In genomic region chr15:52458782-52459181, GRCm38 (mm10) we compare ENCODE assay signal across 8 mouse cellular contexts.
DNase-seq lines count a peak whose midpoint lies in the region; ATAC-seq lines count a peak whose summit lies in the region.

No protein-coding gene starts in this region.

- WGBS in heart, embryonic 12.5 days: 0% methylated on average over 3 of the region's 3 CpGs
- 0% methylated on average over 3 of the region's 3 CpGs for WGBS in midbrain, embryonic 16.5 days

- intact Hi-C loops in left cerebral cortex, postnatal 4 days (cut with DNase I): loop anchor here (10.0 kb wide), 1 partner anchor 294 kb away; no protein-coding TSS in a partner anchor

- no peak overlapping the region for H3K9ac ChIP-seq in heart, embryonic 12.5 days
- no peak overlapping the region for H3K9ac ChIP-seq in midbrain, embryonic 16.5 days (ENCODE audit: low read depth, low read length)

- no peak for ATAC-seq in heart, embryonic 12.5 days (ENCODE audit: insufficient number of reproducible peaks, low FRiP score)
- ATAC-seq in midbrain, embryonic 16.5 days: peak; percentile 94

- H3K4me2 ChIP-seq in heart, embryonic 12.5 days: no peak overlapping the region
- H3K4me2 ChIP-seq in midbrain, embryonic 16.5 days (ENCODE audit: low read length): no peak overlapping the region

- no peaks in the 10 kb centered on the region for H3K4me1 ChIP-seq in heart, embryonic 12.5 days (replicated peaks)
- peaks cover 10% of the 10 kb centered on the region for H3K4me1 ChIP-seq in midbrain, embryonic 16.5 days (ENCODE audit: control insufficient read depth, insufficient read depth, low read length)

- peak; percentile 89 for DNase-seq in heart, adult 11 months
- peak; percentile 97 for DNase-seq in embryo, embryonic 10 days (ENCODE audit: low spot score)
- DNase-seq in gastrocnemius, postnatal 4 days (ENCODE audit: low spot score in 2 of 2): peak; percentile 51 to 70
- DNase-seq in kidney, adult 18-20 months: peak; percentile 73
- peak; percentile 93 for DNase-seq in left cerebral cortex, postnatal 4 days
- peak; percentile 58 for DNase-seq in splenic B cell, adult 2 months (ENCODE audit: low read depth, low spot score)

- no peaks in the 10 kb centered on the region for H3K36me3 ChIP-seq in heart, embryonic 12.5 days
- H3K36me3 ChIP-seq in midbrain, embryonic 16.5 days (ENCODE audit: control insufficient read depth, insufficient read depth, low read length): no peaks in the 10 kb centered on the region
- no peaks in the 10 kb centered on the region for H3K36me3 ChIP-seq in splenic B cell, adult 2 months (ENCODE audit: control insufficient read depth, insufficient read depth, low read length, poor library complexity, severe bottlenecking)

- H3K9me3 ChIP-seq in heart, embryonic 12.5 days (replicated peaks): no peaks in the 10 kb centered on the region
- H3K9me3 ChIP-seq in midbrain, embryonic 16.5 days (replicated peaks; ENCODE audit: control insufficient read depth, low read length, poor library complexity, severe bottlenecking): no peaks in the 10 kb centered on the region

- no peak overlapping the region for H3K4me3 ChIP-seq in heart, embryonic 12.5 days
- H3K4me3 ChIP-seq in midbrain, embryonic 16.5 days (ENCODE audit: low read depth, low read length): no peak overlapping the region

- H3K27me3 ChIP-seq in heart, embryonic 12.5 days (replicated peaks): no peaks in the 10 kb centered on the region
- no peaks in the 10 kb centered on the region for H3K27me3 ChIP-seq in midbrain, embryonic 16.5 days (ENCODE audit: control insufficient read depth, insufficient read depth, low read depth, low read length)
- H3K27me3 ChIP-seq in splenic B cell, adult 2 months (ENCODE audit: control insufficient read depth, insufficient read depth, low read length, poor library complexity, severe bottlenecking): no peaks in the 10 kb centered on the region

- H3K27ac ChIP-seq in heart, embryonic 12.5 days (ENCODE audit: poor library complexity, severe bottlenecking): no peak overlapping the region
- no peak overlapping the region for H3K27ac ChIP-seq in midbrain, embryonic 16.5 days (ENCODE audit: low read length)
